Comparison of ENCODE assay signal across 8 mouse cellular contexts in genomic region chr2:163838043-163838442, GRCm38 (mm10). TPM values are rescaled to one million over a fixed set of nuclear protein-coding genes. Genes with fewer than 3 reads are reported as not detected.
DNase-seq lines count a peak whose midpoint lies in the region; ATAC-seq lines count a peak whose summit lies in the region.

No protein-coding gene starts in this region.

- 25% methylated on average over 9 of the region's 9 CpGs for WGBS in heart, embryonic 11.5 days (ENCODE audit: insufficient replicate concordance)
- 21% methylated on average over 9 of the region's 9 CpGs for WGBS in midbrain, embryonic 15.5 days

- H3K4me3 ChIP-seq in heart, embryonic 11.5 days (ENCODE audit: low read depth, low read length): no peak overlapping the region
- H3K4me3 ChIP-seq in midbrain, embryonic 15.5 days: no peak overlapping the region

- intact Hi-C loops in left cerebral cortex, postnatal 25 days (cut with DNase I): loop anchor here (10.0 kb wide), 1 partner anchor 53 kb away; no protein-coding TSS in a partner anchor

- no peaks in the 10 kb centered on the region for H3K9me3 ChIP-seq in heart, embryonic 11.5 days (replicated peaks; ENCODE audit: control insufficient read depth, low read length)
- no peaks in the 10 kb centered on the region for H3K9me3 ChIP-seq in midbrain, embryonic 15.5 days

- ATAC-seq in heart, embryonic 11.5 days (replicated peaks; ENCODE audit: insufficient number of reproducible peaks, low FRiP score, low TSS enrichment): no peak
- ATAC-seq in inflammation-experienced regulatory T-cells, adult 6 months: peak; percentile 43
- ATAC-seq in midbrain, embryonic 15.5 days (replicated peaks): peak; percentile 33; the same call in 1 of the 2 replicates

- DNase-seq in heart, adult 18-20 months: peak; percentile 81 to 91
- DNase-seq in cerebellum, adult 11 months: peak; percentile 79
- peak; percentile 49 to 94 for DNase-seq in frontal cortex, adult 2 months (ENCODE audit: extremely low spot score in 1 of 2, low spot score in 1 of 2)
- peak; percentile 85 to 88 for DNase-seq in left cerebral cortex, postnatal 25 days (ENCODE audit: low spot score in 2 of 2)
- DNase-seq in spleen, adult 18-20 months: peak; percentile 44 to 72

- H3K4me2 ChIP-seq in heart, embryonic 11.5 days: no peak overlapping the region
- H3K4me2 ChIP-seq in midbrain, embryonic 15.5 days: no peak overlapping the region

- H3K27ac ChIP-seq in heart, embryonic 11.5 days (ENCODE audit: low read depth, low read length): no peak overlapping the region
- H3K27ac ChIP-seq in midbrain, embryonic 15.5 days: no peak overlapping the region

- H3K4me1 ChIP-seq in heart, embryonic 11.5 days (ENCODE audit: control insufficient read depth, insufficient read depth, low read length): no peaks in the 10 kb centered on the region
- no peaks in the 10 kb centered on the region for H3K4me1 ChIP-seq in midbrain, embryonic 15.5 days

- H3K9ac ChIP-seq in heart, embryonic 11.5 days (ENCODE audit: low read depth, low read length): no peak overlapping the region
- no peak overlapping the region for H3K9ac ChIP-seq in midbrain, embryonic 15.5 days

- no peaks in the 10 kb centered on the region for H3K36me3 ChIP-seq in heart, embryonic 11.5 days (ENCODE audit: control insufficient read depth, insufficient read depth, low read length)
- H3K36me3 ChIP-seq in midbrain, embryonic 15.5 days (replicated peaks): no peaks in the 10 kb centered on the region

- H3K27me3 ChIP-seq in heart, embryonic 11.5 days (ENCODE audit: control insufficient read depth, insufficient read depth, low read length): 0 out of 2 replicates have a peak, but pooled peaks cover 3% of the 10 kb centered on the region
- no peaks in the 10 kb centered on the region; the same call in 1 of the 2 replicates for H3K27me3 ChIP-seq in midbrain, embryonic 15.5 days (replicated peaks)

RNA-seq across cellular contexts. Expression of gene Kcnk15, which starts 15.4 kb away (rescaled TPM):
- total RNA-seq in heart, adult 18-20 months (2021): not detected
- polyA plus RNA-seq in heart, embryonic 11.5 days (2014; fragmentation: Nextera tagmentation; extraction: Ambion mirVana): not detected in 2 replicates
- polyA plus RNA-seq in frontal cortex, adult 2 months (2012; rRNA removed): 7.3 TPM in 2 replicates
- not detected for polyA plus RNA-seq in inflammation-experienced regulatory T-cells, adult 6 months (2017; shearing (Covaris generic))
- under 1 TPM; 0.23 to 0.25 TPM for total RNA-seq in left cerebral cortex, postnatal 25 days (2021)
- polyA plus RNA-seq in midbrain, embryonic 15.5 days (2015; fragmentation: Nextera tagmentation; extraction: Ambion mirVana): 0.22 TPM in 1 of 2 replicates, not detected in the other

RNA-seq across cellular contexts. Expression of gene Ccn5, which starts 17.4 kb away (rescaled TPM):
- total RNA-seq in heart, adult 18-20 months (2021): 1 to 10 TPM in 1 of 2 experiments, under 1 TPM in 1; 0.80 to 1.6 TPM
- polyA plus RNA-seq in heart, embryonic 11.5 days (2014; fragmentation: Nextera tagmentation; extraction: Ambion mirVana): 0.14 and 0.17 TPM in 2 replicates
- polyA plus RNA-seq in frontal cortex, adult 2 months (2012; rRNA removed): 0.14 and 0.15 TPM in 2 replicates
- polyA plus RNA-seq in inflammation-experienced regulatory T-cells, adult 6 months (2017; shearing (Covaris generic)): not detected
- not detected for total RNA-seq in left cerebral cortex, postnatal 25 days (2021)
- 0.28 and 0.68 TPM in 2 replicates for polyA plus RNA-seq in midbrain, embryonic 15.5 days (2015; fragmentation: Nextera tagmentation; extraction: Ambion mirVana)
